Mouse (Mus musculus): ENCODE results near the gene Cyp2t4.

Cyp2t4 gene

GRCm38 (mm10) chr7:27153205-27153764 is at the start of gene Cyp2t4:
TSS of gene Cyp2t4 (plus strand) at chr7:27153714.
- DNase-seq (ENCODE audit: extremely low spot score, low read depth, low spot score) = no peak

GRCm38 (mm10) chr7:27104882-27105281 is 48.6 kb upstream of the Cyp2t4 start:
- DNase-seq (ENCODE audit: extremely low spot score, low read depth, low spot score) = peak; percentile 74

- no peak for DNase-seq (ENCODE audit: extremely low spot score, low read depth, low spot score)
These were observed 43.2 kb upstream of the Cyp2t4 start for GRCm38 (mm10) chr7:27110327-27110726.

GRCm38 (mm10) chr7:27111038-27111437 is 42.5 kb upstream of the Cyp2t4 start:
- no peak for DNase-seq (ENCODE audit: extremely low spot score, low read depth, low spot score)

- DNase-seq (ENCODE audit: extremely low spot score, low read depth, low spot score) = no peak
These were observed 41.5 kb upstream of the Cyp2t4 start for GRCm38 (mm10) chr7:27111987-27112386.

- no peak for DNase-seq (ENCODE audit: extremely low spot score, low read depth, low spot score)
These were observed 35.4 kb upstream of the Cyp2t4 start for GRCm38 (mm10) chr7:27118033-27118511.

- DNase-seq (ENCODE audit: extremely low spot score, low read depth, low spot score) = no peak
These were observed 33.8 kb upstream of the Cyp2t4 start, which contains the start of gene Cyp2f2 for GRCm38 (mm10) chr7:27119676-27120075. TSS of gene Cyp2f2 (plus strand) at chr7:27119909.

- DNase-seq (ENCODE audit: extremely low spot score, low read depth, low spot score) = no peak
These were observed 29.1 kb upstream of the Cyp2t4 start for GRCm38 (mm10) chr7:27124305-27124832.

- DNase-seq (ENCODE audit: extremely low spot score, low read depth, low spot score) = no peak
These were observed 28.5 kb upstream of the Cyp2t4 start for GRCm38 (mm10) chr7:27124969-27125368.

- no peak for DNase-seq (ENCODE audit: extremely low spot score, low read depth, low spot score)
These were observed 25.4 kb upstream of the Cyp2t4 start for GRCm38 (mm10) chr7:27128162-27128561.

- no peak for DNase-seq (ENCODE audit: extremely low spot score, low read depth, low spot score)
These were observed 24.6 kb upstream of the Cyp2t4 start for GRCm38 (mm10) chr7:27128946-27129345.

- no peak for DNase-seq (ENCODE audit: extremely low spot score, low read depth, low spot score)
These were observed 23.7 kb upstream of the Cyp2t4 start for GRCm38 (mm10) chr7:27129811-27130210.

GRCm38 (mm10) chr7:27130521-27131370 is 22.8 kb upstream of the Cyp2t4 start:
- no peak for DNase-seq (ENCODE audit: extremely low spot score, low read depth, low spot score)

GRCm38 (mm10) chr7:27131387-27131786 is 22.1 kb upstream of the Cyp2t4 start:
- no peak for DNase-seq (ENCODE audit: extremely low spot score, low read depth, low spot score)

- peak; percentile 54 for DNase-seq (ENCODE audit: extremely low spot score, low read depth, low spot score)
These were observed 20.9 kb upstream of the Cyp2t4 start for GRCm38 (mm10) chr7:27132588-27132987.

- no peak for DNase-seq (ENCODE audit: extremely low spot score, low read depth, low spot score)
These were observed 20.4 kb upstream of the Cyp2t4 start for GRCm38 (mm10) chr7:27133156-27133555.

GRCm38 (mm10) chr7:27133757-27134156 is 19.8 kb upstream of the Cyp2t4 start:
- DNase-seq (ENCODE audit: extremely low spot score, low read depth, low spot score) = no peak

GRCm38 (mm10) chr7:27136410-27136996 is 17.0 kb upstream of the Cyp2t4 start:
- DNase-seq (ENCODE audit: extremely low spot score, low read depth, low spot score) = no peak

- no peak for DNase-seq (ENCODE audit: extremely low spot score, low read depth, low spot score)
These were observed 2.5 kb downstream of the Cyp2t4 start for GRCm38 (mm10) chr7:27156005-27156404.

- DNase-seq (ENCODE audit: extremely low spot score, low read depth, low spot score) = no peak
These were observed 4.7 kb downstream of the Cyp2t4 start for GRCm38 (mm10) chr7:27158171-27158570.

- DNase-seq (ENCODE audit: extremely low spot score, low read depth, low spot score) = no peak
These were observed 5.7 kb downstream of the Cyp2t4 start for GRCm38 (mm10) chr7:27159256-27159655.

GRCm38 (mm10) chr7:27159882-27160281 is 6.4 kb downstream of the Cyp2t4 start:
- no peak for DNase-seq (ENCODE audit: extremely low spot score, low read depth, low spot score)

Data from hindlimb bud, embryonic 11.5 days (tissue).